Mouse (Mus musculus) fat pad, adult 2 months (tissue): ENCODE measurements around the gene Trpm4.
"Not testable (repeated sequence)": the region's sequence is repeated elsewhere in the genome, so short reads cannot be mapped to it uniquely, and the experiment has no call there.

ENCODE experiments used
- DNase-seq: peaks from one replicate; pipeline ENCODE4 v3.0.0-alpha.2; 2011; ENCODE audit warnings: low read depth, low spot score; ENCODE audit errors: extremely low read depth

Trpm4 gene

DNA sequence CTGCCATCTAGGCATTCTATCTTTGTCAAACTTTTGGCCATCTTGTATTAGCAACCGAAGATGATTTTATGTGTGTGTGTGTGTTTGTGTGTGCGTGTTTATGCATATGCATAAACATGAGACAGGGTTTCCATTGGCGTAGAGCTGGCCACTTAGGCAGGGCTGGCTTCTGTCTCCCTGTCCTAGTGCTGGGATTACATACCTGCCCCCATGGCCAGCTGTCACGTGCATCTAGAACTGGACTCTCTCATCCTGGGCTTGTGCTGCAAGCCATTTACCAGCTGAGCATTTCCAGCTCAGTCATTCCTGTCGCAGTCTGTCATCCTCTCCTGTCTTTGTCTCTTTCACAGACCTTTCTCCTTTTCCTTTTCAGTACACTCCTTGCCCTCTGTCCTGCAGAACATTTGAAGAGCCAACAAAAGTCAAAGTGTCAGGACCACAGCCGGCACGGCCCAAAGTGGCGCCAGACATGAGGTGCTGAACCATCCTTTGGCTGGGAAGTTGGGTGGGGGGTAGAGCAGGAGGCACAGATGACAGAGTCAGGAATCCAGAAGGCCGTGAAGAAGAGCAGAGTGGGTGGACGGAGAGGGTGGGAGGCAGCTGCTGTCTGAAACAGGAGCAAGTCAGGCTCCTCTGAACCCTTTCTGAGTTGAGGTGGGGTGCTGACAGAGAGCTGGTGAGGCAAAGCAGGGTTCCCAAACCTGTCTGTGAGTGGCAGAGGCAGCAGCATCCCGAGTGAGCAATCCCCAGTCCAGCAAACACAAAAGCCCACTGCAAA lies 76.3 kb downstream of the Trpm4 start:
- no peak for DNase-seq

DNA sequence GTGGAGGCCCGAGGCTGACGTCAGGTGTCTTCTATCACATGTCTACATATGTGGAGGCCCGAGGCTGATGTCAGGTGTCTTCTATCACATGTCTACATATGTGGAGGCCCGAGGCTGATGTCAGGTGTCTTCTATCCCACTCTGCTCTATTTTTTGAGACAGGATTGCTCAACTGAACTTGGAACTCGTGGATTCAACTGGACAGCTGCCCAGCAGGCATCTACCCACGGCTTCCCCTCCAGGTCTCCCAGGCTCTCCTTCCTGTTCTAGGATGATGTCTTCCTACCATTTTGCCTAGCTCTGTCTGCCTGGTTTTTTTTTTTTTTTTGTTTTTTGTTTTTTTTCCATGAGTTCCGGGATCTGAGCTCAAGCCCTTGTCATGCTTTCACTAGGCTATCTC lies 77.8 kb downstream of the Trpm4 start:
- not testable (repeated sequence) for DNase-seq

DNA sequence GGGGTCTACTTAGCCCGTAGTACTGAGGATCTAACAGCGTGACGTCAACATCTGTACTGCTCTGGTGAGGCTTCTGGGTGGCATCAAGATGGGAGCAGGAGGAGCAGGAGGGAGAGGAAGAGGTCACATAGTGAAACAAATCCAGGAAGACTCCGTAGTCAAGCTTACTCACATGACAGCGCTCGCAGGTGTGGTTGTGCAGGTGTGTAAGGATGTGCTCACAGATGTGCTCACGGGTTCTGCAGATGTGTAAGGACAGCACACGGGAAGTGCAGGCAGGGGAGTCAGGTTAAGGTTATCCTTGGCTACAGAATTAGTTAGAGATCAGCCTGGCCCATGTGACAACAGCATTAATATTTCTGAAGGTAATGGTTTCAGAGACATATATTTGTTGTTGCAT lies 79.8 kb downstream of the Trpm4 start:
- no peak for DNase-seq
